Mouse (Mus musculus) limb, embryonic 12.5 days (tissue): ENCODE data around the gene Tnfrsf22. TPM values are rescaled to one million over a fixed set of nuclear protein-coding genes. Genes with fewer than 3 reads are reported as not detected.

Source experiments
- ATAC-seq: fragments of 200-750 bp; cut with Nextera tagmentation; 2 replicates; pipeline ENCODE4 v1.8.0; 2017; ENCODE audit warnings: low read depth, moderate TSS enrichment; ENCODE audit not compliant: insufficient number of reproducible peaks, insufficient read depth, low FRiP score, low TSS enrichment
- H3K27ac ChIP-seq: fragments of 300-500 bp; sonication (generic); 2 replicates; pipeline ENCODE4 v1.5.1; 2016; ENCODE audit warnings: mild to moderate bottlenecking, moderate library complexity
- H3K27me3 ChIP-seq: fragments of 300-500 bp; sonication (generic); 2 replicates; pipeline ENCODE4 v1.6.1; 2016; ENCODE audit warnings: mild to moderate bottlenecking, moderate library complexity
- H3K36me3 ChIP-seq: fragments of 300-500 bp; sonication (generic); 2 replicates; pipeline ENCODE4 v1.6.1; 2016; ENCODE audit warnings: mild to moderate bottlenecking, moderate library complexity
- H3K4me1 ChIP-seq: fragments of 300-500 bp; sonication (generic); replicated peaks from 2 replicates; pipeline ENCODE4 v1.6.1; 2016
- H3K4me2 ChIP-seq: fragments of 300-500 bp; sonication (generic); 2 replicates; pipeline ENCODE4 v1.6.1; 2016; ENCODE audit warnings: mild to moderate bottlenecking, moderate library complexity
- H3K4me3 ChIP-seq: fragments of 300-500 bp; sonication (generic); replicated peaks from 2 replicates; pipeline ENCODE4 v1.5.1; 2016; ENCODE audit warnings: mild to moderate bottlenecking
- H3K9ac ChIP-seq: fragments of 300-500 bp; sonication (generic); replicated peaks from 2 replicates; pipeline ENCODE4 v1.6.1; 2016; ENCODE audit warnings: mild to moderate bottlenecking, moderate library complexity
- H3K9me3 ChIP-seq: fragments of 300-500 bp; sonication (generic); 2 replicates; pipeline ENCODE4 v1.6.1; 2016; ENCODE audit warnings: mild to moderate bottlenecking, moderate library complexity
- WGBS: fragments of 180-500 bp; shearing (Covaris S2); methylation state at CpG from one replicate; pipeline ENCODE4 v1.1.7; 2016; 5-methylcytosine and 5-hydroxymethylcytosine counted together
- polyA plus RNA-seq: library from polyadenylated mRNA; unstranded; fragments of >200 nt; fragmentation: Nextera tagmentation; extraction: Ambion mirVana; gene quantifications from 2 replicates; pipeline ENCODE4 v1.2.1, GENCODE M21; 2016

Gene Tnfrsf22
- polyA plus RNA-seq, 1 experiment from 2014 or later, result 12.8 TPM

GRCm38 (mm10) chr7:143600231-143600740, 49.2 kb downstream of the Tnfrsf22 start:
- H3K4me1 ChIP-seq, result peaks cover 11% of the 10 kb centered on the region
- H3K9ac ChIP-seq, result peak overlapping the region; percentile 89; the same call in 1 of the 2 replicates
- ATAC-seq, result no peak; the same call in none of the 2 replicates
- H3K4me2 ChIP-seq, result peak overlapping the region; percentile 95
- peak overlapping the region; percentile 89 for H3K4me3 ChIP-seq
- H3K36me3 ChIP-seq, result peaks cover 9% of the 10 kb centered on the region
- no peaks in the 10 kb centered on the region for H3K9me3 ChIP-seq
- WGBS, result 8% methylated on average over 15 of the region's 15 CpGs
- H3K27ac ChIP-seq, result no peak overlapping the region
- no peaks in the 10 kb centered on the region for H3K27me3 ChIP-seq

- H3K4me3 ChIP-seq, result peak within 1 kb of the TSS; percentile 89
- H3K27me3 ChIP-seq, result no peaks in the 10 kb centered on the region
- peaks cover 17% of the 10 kb centered on the region for H3K4me1 ChIP-seq
- ATAC-seq, result peak; percentile 97
- peak within 1 kb of the TSS; percentile 89 for H3K9ac ChIP-seq
- H3K4me2 ChIP-seq, result peak within 1 kb of the TSS; percentile 95
- H3K36me3 ChIP-seq, result peaks cover 15% of the 10 kb centered on the region
- 3% methylated on average over 35 of the region's 35 CpGs for WGBS
- H3K27ac ChIP-seq, result peak within 1 kb of the TSS; percentile 41; the same call in 1 of the 2 replicates
- no peaks in the 10 kb centered on the region for H3K9me3 ChIP-seq
These were observed 49.8 kb downstream of the Tnfrsf22 start, which contains the start of gene Cars for GRCm38 (mm10) chr7:143599428-143600230. Cars (minus strand) TSS chr7:143600090.

- Histone ChIP-seq H3K9me3 (no peaks in the 10 kb centered on the region), H3K36me3 (peaks cover 47% of the 10 kb centered on the region), H3K9ac (no peak overlapping the region), H3K27me3 (no peaks in the 10 kb centered on the region), H3K4me1 (peaks cover 18% of the 10 kb centered on the region), H3K4me3 (no peak overlapping the region), H3K27ac (no peak overlapping the region), H3K4me2 (no peak overlapping the region)
- 45% methylated on average over 5 of the region's 5 CpGs for WGBS
- no peak for ATAC-seq
These were observed 54.6 kb downstream of the Tnfrsf22 start for GRCm38 (mm10) chr7:143594865-143595264.

GRCm38 (mm10) chr7:143592255-143592654, 57.2 kb downstream of the Tnfrsf22 start:
- H3K4me1 ChIP-seq, result peaks cover 7% of the 10 kb centered on the region; the same call in 1 of the 2 replicates
- no peaks in the 10 kb centered on the region for H3K27me3 ChIP-seq
- H3K27ac ChIP-seq, result no peak overlapping the region
- no peak for ATAC-seq
- no peak overlapping the region for H3K4me2 ChIP-seq
- peaks cover 73% of the 10 kb centered on the region for H3K36me3 ChIP-seq
- H3K4me3 ChIP-seq, result no peak overlapping the region
- WGBS, result 88% methylated on average over 10 of the region's 10 CpGs
- no peaks in the 10 kb centered on the region for H3K9me3 ChIP-seq
- H3K9ac ChIP-seq, result no peak overlapping the region

- Histone ChIP-seq H3K27me3 (no peaks in the 10 kb centered on the region), H3K36me3 (peaks cover 98% of the 10 kb centered on the region), H3K4me3 (no peak overlapping the region), H3K9ac (no peak overlapping the region), H3K27ac (no peak overlapping the region), H3K4me2 (no peak overlapping the region), H3K9me3 (no peaks in the 10 kb centered on the region), H3K4me1 (no peaks in the 10 kb centered on the region)
- WGBS, result 89% methylated on average over 4 of the region's 4 CpGs
- no peak for ATAC-seq
These were observed 61.5 kb downstream of the Tnfrsf22 start for GRCm38 (mm10) chr7:143588006-143588405.

GRCm38 (mm10) chr7:143587586-143587985, 61.9 kb downstream of the Tnfrsf22 start:
- Histone ChIP-seq H3K4me2 (no peak overlapping the region), H3K9me3 (no peaks in the 10 kb centered on the region), H3K36me3 (peaks cover 98% of the 10 kb centered on the region), H3K27ac (no peak overlapping the region), H3K4me1 (no peaks in the 10 kb centered on the region), H3K4me3 (no peak overlapping the region), H3K9ac (no peak overlapping the region), H3K27me3 (no peaks in the 10 kb centered on the region)
- 85% methylated on average over 5 of the region's 5 CpGs for WGBS
- ATAC-seq, result no peak

Other genes with a start within 250 kb of the Tnfrsf22 start
- gene Cdkn1c, start 188.6 kb downstream of the Tnfrsf22 start, polyA plus RNA-seq, result 1,371 and 1,459 TPM in 2 replicates
- gene Slc22a18, start 175.9 kb downstream of the Tnfrsf22 start, polyA plus RNA-seq, result 1.3 and 1.4 TPM in 2 replicates
- gene Phlda2, start 146.5 kb downstream of the Tnfrsf22 start, polyA plus RNA-seq, result 13.8 and 19.2 TPM in 2 replicates
- 331 and 335 TPM in 2 replicates for gene Nap1l4, start 100.6 kb downstream of the Tnfrsf22 start, polyA plus RNA-seq
- 56.7 and 59.6 TPM in 2 replicates for gene Cars, start 49.6 kb downstream of the Tnfrsf22 start, polyA plus RNA-seq
- gene Tnfrsf26, start 20.9 kb downstream of the Tnfrsf22 start, polyA plus RNA-seq, result 0.21 and 0.35 TPM in 2 replicates
- gene Tnfrsf23, start 36.2 kb upstream of the Tnfrsf22 start, polyA plus RNA-seq, result 0.59 and 0.64 TPM in 2 replicates
- 26.1 and 30.4 TPM in 2 replicates for gene Osbpl5, start 107.3 kb upstream of the Tnfrsf22 start, polyA plus RNA-seq
- not detected in 2 replicates for gene Mrgprg, start 117.3 kb upstream of the Tnfrsf22 start, polyA plus RNA-seq
- gene Mrgpre, start 134.8 kb upstream of the Tnfrsf22 start, polyA plus RNA-seq, result 1.2 and 1.6 TPM in 2 replicates
- gene Nadsyn1, start 173.2 kb upstream of the Tnfrsf22 start, polyA plus RNA-seq, result 8.9 and 9.3 TPM in 2 replicates
- gene Dhcr7, start 173.5 kb upstream of the Tnfrsf22 start, polyA plus RNA-seq, result 31.0 and 38.9 TPM in 2 replicates
- gene Gm498, start 217.2 kb upstream of the Tnfrsf22 start, polyA plus RNA-seq, result not detected in 2 replicates